Mouse (Mus musculus) cerebellum, adult 2 months (tissue): Measurements from ENCODE around the gene Kcnip1.

Experiments used
- CTCF ChIP-seq: fragments of 200-500 bp; IDR thresholded peaks from 2 replicates; pipeline ENCODE4 v1.5.1; 2011; ENCODE audit warnings: low read depth, mild to moderate bottlenecking, control low read depth, low read length, moderate library complexity, borderline replicate concordance; ENCODE audit not compliant: insufficient read depth
- POLR2A ChIP-seq: fragments of 200-500 bp; IDR thresholded peaks from 2 replicates; pipeline ENCODE4 v1.6.1; 2011; ENCODE audit warnings: low read length, control low read depth, borderline replicate concordance; ENCODE audit not compliant: insufficient read depth

DNA sequence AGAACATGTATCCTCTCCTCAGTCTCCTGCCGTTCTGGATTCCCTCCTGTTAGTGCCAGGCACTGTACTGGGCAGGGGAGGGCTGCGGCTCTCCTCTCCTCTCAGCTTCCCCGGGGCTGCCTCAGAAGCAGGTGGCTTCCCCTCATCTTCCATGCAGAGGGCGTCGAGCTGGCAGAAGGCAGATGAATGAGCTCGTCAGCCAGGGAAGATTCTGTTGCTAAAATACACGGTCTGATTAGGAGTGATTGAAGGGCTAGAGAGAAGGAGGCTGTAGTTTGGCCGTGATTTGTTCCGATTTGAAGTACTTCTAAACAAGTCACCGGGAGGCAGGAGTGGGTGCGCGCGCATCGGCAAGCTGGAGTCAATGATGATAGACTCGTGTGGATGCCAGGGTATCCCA, 236.3 kb downstream of the Kcnip1 start:
- TF ChIP-seq POLR2A (no peak), CTCF (no peak)
